Mouse (Mus musculus) liver, embryonic 13.5 days (tissue): ENCODE data around the gene Gm45140. TPM values are rescaled to one million over a fixed set of nuclear protein-coding genes. Genes with fewer than 3 reads are reported as not detected.

ENCODE experiments used
- ATAC-seq: fragments of 200-750 bp; cut with Nextera tagmentation; 2 replicates; pipeline ENCODE4 v1.8.0; 2017; ENCODE audit warnings: low read depth, mild to moderate bottlenecking, moderate number of reproducible peaks, moderate library complexity
- DNase-seq: peaks from one replicate; pipeline ENCODE4 v3.0.0; 2022
- H3K27ac ChIP-seq: fragments of 300-500 bp; sonication (generic); 2 replicates; pipeline ENCODE4 v1.5.1; 2015; ENCODE audit warnings: moderate library complexity, mild to moderate bottlenecking, inconsistent platforms
- H3K27me3 ChIP-seq: fragments of 300-500 bp; sonication (generic); 2 replicates; pipeline ENCODE4 v1.6.1; 2015; ENCODE audit warnings: mild to moderate bottlenecking, inconsistent platforms
- H3K36me3 ChIP-seq: fragments of 300-500 bp; sonication (generic); 2 replicates; pipeline ENCODE4 v1.6.1; 2015; ENCODE audit warnings: mild to moderate bottlenecking, inconsistent platforms
- H3K4me1 ChIP-seq: fragments of 300-500 bp; sonication (generic); replicated peaks from 2 replicates; pipeline ENCODE4 v1.6.1; 2015; ENCODE audit warnings: inconsistent platforms
- H3K4me2 ChIP-seq: fragments of 300-500 bp; sonication (generic); 2 replicates; pipeline ENCODE4 v1.6.1; 2015; ENCODE audit warnings: inconsistent platforms, mild to moderate bottlenecking, moderate library complexity
- H3K4me3 ChIP-seq: fragments of 300-500 bp; sonication (generic); replicated peaks from 2 replicates; pipeline ENCODE4 v1.5.1; 2015; ENCODE audit warnings: mild to moderate bottlenecking, inconsistent platforms
- H3K9ac ChIP-seq: fragments of 300-500 bp; sonication (generic); 2 replicates; pipeline ENCODE4 v1.6.1; 2015; ENCODE audit warnings: mild to moderate bottlenecking, inconsistent platforms
- H3K9me3 ChIP-seq: fragments of 300-500 bp; sonication (generic); replicated peaks from 2 replicates; pipeline ENCODE4 v1.6.1; 2016; ENCODE audit warnings: inconsistent platforms
- WGBS: fragments of 180-500 bp; shearing (Covaris S2); methylation state at CpG from one replicate; pipeline ENCODE4 v1.1.7; 2015; ENCODE audit not compliant: insufficient replicate concordance; 5-methylcytosine and 5-hydroxymethylcytosine counted together
- polyA plus RNA-seq: library from polyadenylated mRNA; unstranded; fragments of >200 nt; fragmentation: Nextera tagmentation; extraction: Ambion mirVana; gene quantifications from 2 replicates; pipeline ENCODE4 v1.2.1, GENCODE M21; 2015

Gene Gm45140
- polyA plus RNA-seq, 1 experiment from 2014 or later, result 3.5 TPM

GRCm38 (mm10) chr6:87845031-87845695 lies 9.6 kb upstream of the Gm45140 start:
- H3K4me1 ChIP-seq, result peaks cover 45% of the 10 kb centered on the region
- H3K4me2 ChIP-seq, result no peak overlapping the region
- H3K27me3 ChIP-seq, result no peaks in the 10 kb centered on the region
- peaks cover 73% of the 10 kb centered on the region for H3K36me3 ChIP-seq
- no peaks in the 10 kb centered on the region for H3K9me3 ChIP-seq
- no peak for ATAC-seq
- no peak overlapping the region for H3K4me3 ChIP-seq
- 87% methylated on average over 13 of the region's 13 CpGs for WGBS
- H3K27ac ChIP-seq, result no peak overlapping the region; the same call in 1 of the 2 replicates
- H3K9ac ChIP-seq, result no peak overlapping the region
- DNase-seq, result no peak

GRCm38 (mm10) chr6:87842254-87842653 lies 6.7 kb upstream of the Gm45140 start:
- Histone ChIP-seq H3K27ac (no peak overlapping the region), H3K9me3 (no peaks in the 10 kb centered on the region), H3K4me1 (peaks cover 50% of the 10 kb centered on the region), H3K36me3 (peaks cover 56% of the 10 kb centered on the region), H3K9ac (no peak overlapping the region), H3K4me2 (no peak overlapping the region), H3K4me3 (no peak overlapping the region), H3K27me3 (no peaks in the 10 kb centered on the region)
- DNase-seq, result no peak
- 16% methylated on average over 1 of the region's 1 CpGs for WGBS
- no peak for ATAC-seq

GRCm38 (mm10) chr6:87841635-87842034 lies 6.0 kb upstream of the Gm45140 start:
- WGBS, result 69% methylated on average over 8 of the region's 8 CpGs
- Histone ChIP-seq H3K27me3 (no peaks in the 10 kb centered on the region), H3K4me3 (no peak overlapping the region), H3K4me1 (peaks cover 50% of the 10 kb centered on the region), H3K36me3 (peaks cover 53% of the 10 kb centered on the region), H3K4me2 (no peak overlapping the region), H3K9me3 (no peaks in the 10 kb centered on the region), H3K9ac (no peak overlapping the region), H3K27ac (no peak overlapping the region; the same call in 1 of the 2 replicates)
- ATAC-seq (no peak), DNase-seq (no peak)

- Histone ChIP-seq H3K4me3 (peak overlapping the region; percentile 79), H3K4me1 (peaks cover 43% of the 10 kb centered on the region), H3K4me2 (peak overlapping the region; percentile 79), H3K27me3 (no peaks in the 10 kb centered on the region), H3K36me3 (peaks cover 49% of the 10 kb centered on the region), H3K9ac (peak overlapping the region; percentile 90), H3K27ac (peak overlapping the region; percentile 99), H3K9me3 (no peaks in the 10 kb centered on the region)
- WGBS, result 45% methylated on average over 11 of the region's 11 CpGs
- DNase-seq, result no peak
- no peak for ATAC-seq
These were observed 4.3 kb upstream of the Gm45140 start for GRCm38 (mm10) chr6:87839797-87840341.

- DNase-seq, result peak; percentile 93
- Histone ChIP-seq H3K9me3 (no peaks in the 10 kb centered on the region), H3K36me3 (peaks cover 47% of the 10 kb centered on the region), H3K27me3 (no peaks in the 10 kb centered on the region), H3K27ac (peak within 1 kb of the TSS; percentile 99), H3K4me1 (peaks cover 43% of the 10 kb centered on the region), H3K4me2 (peak within 1 kb of the TSS; percentile 79), H3K4me3 (peak within 1 kb of the TSS; percentile 79), H3K9ac (peak within 1 kb of the TSS; percentile 90)
- under 1% methylated on average over 46 of the region's 46 CpGs for WGBS
- peak; percentile 95 for ATAC-seq
These were observed 3.1 kb upstream of the Gm45140 start, which contains the start of gene Isy1 for GRCm38 (mm10) chr6:87838551-87839197. Gene Isy1 (minus strand): TSS chr6:87838798.

GRCm38 (mm10) chr6:87820366-87820765 lies 15.2 kb downstream of the Gm45140 start:
- H3K9ac ChIP-seq, result no peak overlapping the region
- no peak for ATAC-seq
- H3K4me3 ChIP-seq, result no peak overlapping the region
- H3K36me3 ChIP-seq, result peaks cover 98% of the 10 kb centered on the region
- peaks cover 8% of the 10 kb centered on the region for H3K4me1 ChIP-seq
- H3K4me2 ChIP-seq, result no peak overlapping the region
- no peaks in the 10 kb centered on the region for H3K27me3 ChIP-seq
- WGBS, result 87% methylated on average over 2 of the region's 2 CpGs
- H3K9me3 ChIP-seq, result no peaks in the 10 kb centered on the region
- DNase-seq, result no peak
- H3K27ac ChIP-seq, result no peak overlapping the region

- Histone ChIP-seq H3K27ac (no peak overlapping the region), H3K36me3 (peaks cover 56% of the 10 kb centered on the region), H3K4me2 (no peak overlapping the region), H3K9ac (no peak overlapping the region), H3K9me3 (no peaks in the 10 kb centered on the region), H3K4me1 (peaks cover 38% of the 10 kb centered on the region), H3K27me3 (no peaks in the 10 kb centered on the region), H3K4me3 (no peak overlapping the region)
- WGBS, result 85% methylated on average over 5 of the region's 5 CpGs
- DNase-seq (no peak), ATAC-seq (no peak)
These were observed 21.1 kb downstream of the Gm45140 start for GRCm38 (mm10) chr6:87814486-87814885.

GRCm38 (mm10) chr6:87812656-87813055 lies 22.9 kb downstream of the Gm45140 start:
- ATAC-seq (no peak), DNase-seq (no peak)
- H3K4me3 ChIP-seq, result peak overlapping the region; percentile 94
- peak overlapping the region; percentile 98 for H3K27ac ChIP-seq
- no peaks in the 10 kb centered on the region for H3K27me3 ChIP-seq
- peaks cover 57% of the 10 kb centered on the region for H3K4me1 ChIP-seq
- peak overlapping the region; percentile 85 for H3K4me2 ChIP-seq
- H3K36me3 ChIP-seq, result peaks cover 42% of the 10 kb centered on the region
- WGBS, result 100% methylated on average over 1 of the region's 1 CpGs
- no peaks in the 10 kb centered on the region for H3K9me3 ChIP-seq
- H3K9ac ChIP-seq, result peak overlapping the region; percentile 99

GRCm38 (mm10) chr6:87811675-87812338 lies 23.8 kb downstream of the Gm45140 start, which contains the start of gene Rab43:
Gene Rab43 (minus strand): TSS chr6:87812164.
- DNase-seq (peak; percentile 92), ATAC-seq (peak; percentile 92)
- H3K27me3 ChIP-seq, result no peaks in the 10 kb centered on the region
- peaks cover 36% of the 10 kb centered on the region for H3K36me3 ChIP-seq
- peak within 1 kb of the TSS; percentile 98 for H3K27ac ChIP-seq
- under 1% methylated on average over 42 of the region's 56 CpGs for WGBS
- H3K4me3 ChIP-seq, result peak within 1 kb of the TSS; percentile 94
- H3K9me3 ChIP-seq, result no peaks in the 10 kb centered on the region
- peak within 1 kb of the TSS; percentile 85 for H3K4me2 ChIP-seq
- peaks cover 60% of the 10 kb centered on the region for H3K4me1 ChIP-seq
- H3K9ac ChIP-seq, result peak within 1 kb of the TSS; percentile 99

- H3K36me3 ChIP-seq, result peaks cover 32% of the 10 kb centered on the region
- ATAC-seq, result peak; percentile 6
- peak overlapping the region; percentile 85 for H3K4me2 ChIP-seq
- H3K4me1 ChIP-seq, result peaks cover 65% of the 10 kb centered on the region
- peak overlapping the region; percentile 94 for H3K4me3 ChIP-seq
- DNase-seq, result peak; percentile 45
- no peaks in the 10 kb centered on the region for H3K27me3 ChIP-seq
- no peaks in the 10 kb centered on the region for H3K9me3 ChIP-seq
- H3K9ac ChIP-seq, result peak overlapping the region; percentile 99
- under 1% methylated on average over 77 of the region's 77 CpGs for WGBS
- peak overlapping the region; percentile 98 for H3K27ac ChIP-seq
These were observed 24.6 kb downstream of the Gm45140 start for GRCm38 (mm10) chr6:87810713-87811669.
